Mouse (Mus musculus) urinary bladder, postnatal 36 days (tissue): ENCODE results near the gene Flnc.

ENCODE experiments used
- DNase-seq, 2 experiments: peaks; one replicate each; pipeline ENCODE4 v3.0.0; 2022; ENCODE audit warnings: low spot score in 2 of 2, mixed read lengths in 1 of 2

The Flnc gene

GRCm38 (mm10) chr6:29484716-29485559 is 51.9 kb downstream of the Flnc start:
- DNase-seq: peak; percentile 38 to 52

- no peak for DNase-seq
Measured at GRCm38 (mm10) chr6:29485951-29486350, 52.9 kb downstream of the Flnc start.

- DNase-seq: peak in 1 of 2 experiments; percentile 38
Measured at GRCm38 (mm10) chr6:29494101-29494500, 61.0 kb downstream of the Flnc start.

GRCm38 (mm10) chr6:29496270-29496669 is 63.2 kb downstream of the Flnc start:
- no peak for DNase-seq

- DNase-seq: no peak
Measured at GRCm38 (mm10) chr6:29497791-29498190, 64.7 kb downstream of the Flnc start.

GRCm38 (mm10) chr6:29500177-29500576 is 67.1 kb downstream of the Flnc start:
- DNase-seq: no peak

GRCm38 (mm10) chr6:29500810-29501209 is 67.8 kb downstream of the Flnc start:
- no peak for DNase-seq

GRCm38 (mm10) chr6:29501599-29501998 is 68.5 kb downstream of the Flnc start:
- DNase-seq: no peak

GRCm38 (mm10) chr6:29505493-29505892 is 72.4 kb downstream of the Flnc start:
- DNase-seq: no peak

- DNase-seq: no peak
Measured at GRCm38 (mm10) chr6:29506834-29507233, 73.8 kb downstream of the Flnc start.

GRCm38 (mm10) chr6:29507447-29508309 is 74.6 kb downstream of the Flnc start, which contains the start of gene Kcp:
Gene Kcp, minus strand, starts transcription at chr6:29507952.
- no peak for DNase-seq

GRCm38 (mm10) chr6:29509086-29509485 is 76.0 kb downstream of the Flnc start:
- DNase-seq: no peak
